Mouse (Mus musculus) ZHBTc4 (cell line): Measurements from ENCODE around the gene Foxj1.
A peak's percentile ranks its signal among the peaks of the same experiment; 100 is the strongest.
"Not testable (repeated sequence)": the region's sequence is repeated elsewhere in the genome, so short reads cannot be mapped to it uniquely, and the experiment has no call there.

ENCODE experiments used
- DNase-seq: peaks from one replicate; pipeline ENCODE4 v3.0.0-alpha.2; 2011; ENCODE audit warnings: low read depth, low spot score

The Foxj1 gene

GRCm38 (mm10) chr11:116335244-116336036 lies at the start of gene Foxj1:
Gene Foxj1, minus strand, starts transcription at chr11:116335399.
- DNase-seq = peak; percentile 97

GRCm38 (mm10) chr11:116384171-116384570 lies 49.0 kb upstream of the Foxj1 start:
- DNase-seq = peak; percentile 23

- DNase-seq = not testable (repeated sequence)
Observed at GRCm38 (mm10) chr11:116383070-116383469, 47.9 kb upstream of the Foxj1 start.

GRCm38 (mm10) chr11:116380767-116381166 lies 45.6 kb upstream of the Foxj1 start:
- no peak for DNase-seq

- DNase-seq = no peak
Observed at GRCm38 (mm10) chr11:116379530-116379929, 44.3 kb upstream of the Foxj1 start.

- DNase-seq = no peak
Observed at GRCm38 (mm10) chr11:116376945-116377661, 41.9 kb upstream of the Foxj1 start.

GRCm38 (mm10) chr11:116371894-116372450 lies 36.8 kb upstream of the Foxj1 start:
- DNase-seq = peak; percentile 64

- DNase-seq = no peak
Observed at GRCm38 (mm10) chr11:116369633-116370032, 34.4 kb upstream of the Foxj1 start.

GRCm38 (mm10) chr11:116369051-116369450 lies 33.9 kb upstream of the Foxj1 start:
- no peak for DNase-seq

- DNase-seq = peak; percentile 95
Observed at GRCm38 (mm10) chr11:116368116-116368515, 32.9 kb upstream of the Foxj1 start.

- DNase-seq = no peak
Observed at GRCm38 (mm10) chr11:116366647-116367046, 31.4 kb upstream of the Foxj1 start.

- no peak for DNase-seq
Observed at GRCm38 (mm10) chr11:116366124-116366523, 30.9 kb upstream of the Foxj1 start.

GRCm38 (mm10) chr11:116365432-116365831 lies 30.2 kb upstream of the Foxj1 start:
- no peak for DNase-seq

- no peak for DNase-seq
Observed at GRCm38 (mm10) chr11:116362015-116362414, 26.8 kb upstream of the Foxj1 start.

GRCm38 (mm10) chr11:116360915-116361314 lies 25.7 kb upstream of the Foxj1 start:
- DNase-seq = not testable (repeated sequence)

- no peak for DNase-seq
Observed at GRCm38 (mm10) chr11:116359652-116360051, 24.5 kb upstream of the Foxj1 start.

- no peak for DNase-seq
Observed at GRCm38 (mm10) chr11:116358926-116359637, 23.9 kb upstream of the Foxj1 start.

- no peak for DNase-seq
Observed at GRCm38 (mm10) chr11:116354521-116354920, 19.3 kb upstream of the Foxj1 start.

GRCm38 (mm10) chr11:116353535-116353934 lies 18.3 kb upstream of the Foxj1 start:
- no peak for DNase-seq

- DNase-seq = peak; percentile 39
Observed at GRCm38 (mm10) chr11:116351294-116351693, 16.1 kb upstream of the Foxj1 start.

GRCm38 (mm10) chr11:116347955-116348354 lies 12.8 kb upstream of the Foxj1 start:
- no peak for DNase-seq

GRCm38 (mm10) chr11:116347012-116347411 lies 11.8 kb upstream of the Foxj1 start:
- DNase-seq = no peak
